Mouse (Mus musculus) urinary bladder, postnatal 36 days (tissue): ENCODE measurements around the gene Slc6a20b.

Experiments
- DNase-seq, 2 experiments: peaks; one replicate each; pipeline ENCODE4 v3.0.0; 2022; ENCODE audit warnings: low spot score in 2 of 2, mixed read lengths in 1 of 2

Gene Slc6a20b

GRCm38 (mm10) chr9:123595194-123595593 lies 37.2 kb downstream of the Slc6a20b start:
- no peak for DNase-seq

GRCm38 (mm10) chr9:123589240-123589910 lies 43.0 kb downstream of the Slc6a20b start:
- no peak for DNase-seq

GRCm38 (mm10) chr9:123577360-123578192 lies 54.8 kb downstream of the Slc6a20b start:
- DNase-seq: no peak

GRCm38 (mm10) chr9:123554599-123554998 lies 77.8 kb downstream of the Slc6a20b start:
- no peak for DNase-seq
